Mouse (Mus musculus): ENCODE measurements around the gene Kif23. TPM values are rescaled to one million over a fixed set of nuclear protein-coding genes. Genes with fewer than 3 reads are reported as not detected.

Kif23 gene
- total and polyA plus RNA-seq, 2 experiments, result 0.43 to 0.83 TPM

DNA sequence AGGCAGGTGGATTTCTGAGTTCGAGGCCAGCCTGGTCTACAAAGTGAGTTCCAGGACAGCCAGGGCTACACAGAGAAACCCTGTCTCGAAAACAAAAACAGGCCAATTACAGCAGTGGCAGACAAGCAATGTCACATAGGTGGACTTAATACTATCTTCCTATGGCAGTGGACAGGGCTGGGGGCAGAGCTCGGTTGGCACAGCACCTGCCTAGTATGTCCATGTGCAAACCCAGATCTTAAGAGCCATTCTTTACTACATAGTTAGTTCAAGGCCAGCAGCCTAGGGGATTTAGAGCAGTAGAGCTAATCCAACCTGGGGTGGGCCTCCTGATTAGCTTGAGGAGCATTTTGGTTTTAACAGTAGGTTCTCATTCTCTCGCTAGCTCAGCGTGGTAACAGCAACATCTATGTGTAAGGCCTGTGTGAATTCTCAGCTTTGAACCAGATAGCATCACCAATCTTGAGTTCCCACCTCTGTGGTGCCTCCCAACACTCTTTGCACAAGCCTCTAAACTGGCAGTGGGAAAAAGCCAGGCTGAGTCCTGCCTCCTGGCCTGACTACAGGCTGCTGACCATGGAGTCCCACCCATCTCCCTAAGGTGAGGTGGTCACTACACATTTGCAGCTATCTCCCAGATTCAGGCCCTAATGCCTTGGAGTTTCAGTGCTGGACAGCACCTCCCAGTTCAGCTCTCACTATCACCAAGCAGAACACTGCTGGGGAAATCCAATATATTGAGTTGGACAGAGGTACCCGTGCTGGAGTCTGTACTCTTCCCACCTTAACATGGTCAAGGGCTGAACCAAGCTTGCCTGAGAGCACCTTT, 35.1 kb downstream of the Kif23 start:
- no peak for DNase-seq (ENCODE audit: extremely low read depth, low read depth, low spot score)
- H3K9ac ChIP-seq (ENCODE audit: low read depth, low read length), result no peak overlapping the region
- H3K36me3 ChIP-seq (ENCODE audit: control insufficient read depth, insufficient read depth, low read length), result peaks cover 13% of the 10 kb centered on the region
- H3K27me3 ChIP-seq (ENCODE audit: control insufficient read depth, insufficient read depth, low read length), result no peaks in the 10 kb centered on the region
- H3K4me1 ChIP-seq (ENCODE audit: control insufficient read depth, insufficient read depth, low read length), result 0 out of 2 replicates have a peak, but pooled peaks cover 4% of the 10 kb centered on the region
- H3K79me2 ChIP-seq (ENCODE audit: control insufficient read depth, insufficient read depth, low read length), result no peaks in the 10 kb centered on the region
- WGBS, result 75% methylated on average over 6 of the region's 6 CpGs
- no peak overlapping the region for H3K27ac ChIP-seq (replicated peaks; ENCODE audit: insufficient read depth, low read depth, low read length)
- H3K4me3 ChIP-seq (ENCODE audit: insufficient read depth, low read depth, low read length), result no peak overlapping the region
- no peak for TF ChIP-seq POLR2A (IDR thresholded peaks at IDR 0.05; ENCODE audit: extremely low read depth, insufficient read depth, low read length)
- no peak for TF ChIP-seq CTCF (IDR thresholded peaks at IDR 0.05; ENCODE audit: low read depth, low read length)

GRCm38 (mm10) chr9:61910526-61911256, 35.9 kb downstream of the Kif23 start:
- Histone ChIP-seq H3K27ac (replicated peaks; ENCODE audit: insufficient read depth, low read depth, low read length) (no peak overlapping the region), H3K4me3 (ENCODE audit: insufficient read depth, low read depth, low read length) (no peak overlapping the region), H3K4me1 (ENCODE audit: control insufficient read depth, insufficient read depth, low read length) (0 out of 2 replicates have a peak, but pooled peaks cover 4% of the 10 kb centered on the region), H3K79me2 (ENCODE audit: control insufficient read depth, insufficient read depth, low read length) (no peaks in the 10 kb centered on the region), H3K9ac (ENCODE audit: low read depth, low read length) (no peak overlapping the region), H3K36me3 (ENCODE audit: control insufficient read depth, insufficient read depth, low read length) (peaks cover 13% of the 10 kb centered on the region), H3K27me3 (ENCODE audit: control insufficient read depth, insufficient read depth, low read length) (no peaks in the 10 kb centered on the region)
- 70% methylated on average over 20 of the region's 20 CpGs for WGBS
- no peak for DNase-seq (ENCODE audit: extremely low read depth, low read depth, low spot score)
- TF ChIP-seq CTCF (IDR thresholded peaks at IDR 0.05; ENCODE audit: low read depth, low read length) (no peak), POLR2A (IDR thresholded peaks at IDR 0.05; ENCODE audit: extremely low read depth, insufficient read depth, low read length) (no peak)

DNA sequence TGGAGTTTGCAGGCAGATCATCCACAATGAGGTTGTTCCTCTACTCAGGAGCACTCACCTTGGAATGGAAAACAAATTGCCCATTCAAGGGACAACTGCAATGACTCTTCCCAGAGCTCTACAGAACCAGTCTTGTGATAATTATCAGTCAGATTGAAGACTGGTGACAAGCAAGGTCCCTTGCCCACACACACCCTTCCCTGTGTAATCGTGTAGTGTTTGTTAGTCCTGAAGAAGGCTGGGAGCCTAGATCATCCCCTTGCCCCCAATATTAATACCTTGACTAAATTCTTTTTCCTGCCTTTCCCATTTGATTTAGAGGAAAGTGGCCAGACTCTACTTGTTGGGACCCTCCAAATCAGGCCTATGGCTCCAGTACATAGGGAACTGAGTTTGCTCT, 36.9 kb downstream of the Kif23 start:
- H3K79me2 ChIP-seq (ENCODE audit: control insufficient read depth, insufficient read depth, low read length), result no peaks in the 10 kb centered on the region
- 68% methylated on average over 1 of the region's 1 CpGs for WGBS
- H3K4me1 ChIP-seq (ENCODE audit: control insufficient read depth, insufficient read depth, low read length), result 0 out of 2 replicates have a peak, but pooled peaks cover 4% of the 10 kb centered on the region
- no peak overlapping the region for H3K9ac ChIP-seq (ENCODE audit: low read depth, low read length)
- no peak overlapping the region for H3K27ac ChIP-seq (replicated peaks; ENCODE audit: insufficient read depth, low read depth, low read length)
- H3K27me3 ChIP-seq (ENCODE audit: control insufficient read depth, insufficient read depth, low read length), result no peaks in the 10 kb centered on the region
- no peak overlapping the region for H3K4me3 ChIP-seq (ENCODE audit: insufficient read depth, low read depth, low read length)
- DNase-seq (ENCODE audit: extremely low read depth, low read depth, low spot score), result no peak
- TF ChIP-seq CTCF (IDR thresholded peaks at IDR 0.05; ENCODE audit: low read depth, low read length) (no peak), POLR2A (IDR thresholded peaks at IDR 0.05; ENCODE audit: extremely low read depth, insufficient read depth, low read length) (no peak)
- H3K36me3 ChIP-seq (ENCODE audit: control insufficient read depth, insufficient read depth, low read length), result peaks cover 13% of the 10 kb centered on the region

DNA sequence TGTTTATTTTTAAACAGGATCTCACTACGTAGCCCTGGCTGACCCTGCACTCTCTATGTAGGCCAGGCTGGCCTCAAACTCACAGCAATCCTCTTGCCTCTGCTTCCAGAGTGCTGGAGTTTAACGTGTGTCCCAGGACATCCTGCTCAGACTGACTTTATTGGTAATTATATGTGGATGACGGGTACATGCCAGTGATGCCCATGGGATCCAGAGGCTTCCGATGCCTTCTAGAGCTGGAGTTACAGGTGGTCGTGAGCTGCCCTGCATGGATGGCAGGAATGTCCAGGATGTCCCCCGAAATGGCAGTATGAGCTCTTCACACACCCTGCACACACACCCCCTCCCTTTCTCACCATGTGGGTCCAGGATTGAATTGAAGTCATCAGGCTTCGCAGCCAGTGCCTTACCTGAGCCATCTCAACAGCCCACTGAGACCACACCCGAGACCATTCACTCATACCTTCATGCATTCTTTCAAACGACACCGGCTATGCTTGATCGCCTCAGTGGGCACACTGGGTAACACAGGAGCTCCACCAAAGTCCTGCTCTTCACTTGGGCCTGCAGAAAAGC, 37.7 kb downstream of the Kif23 start:
- Histone ChIP-seq H3K27ac (replicated peaks; ENCODE audit: insufficient read depth, low read depth, low read length) (no peak overlapping the region), H3K4me3 (ENCODE audit: insufficient read depth, low read depth, low read length) (no peak overlapping the region), H3K79me2 (ENCODE audit: control insufficient read depth, insufficient read depth, low read length) (no peaks in the 10 kb centered on the region), H3K27me3 (ENCODE audit: control insufficient read depth, insufficient read depth, low read length) (no peaks in the 10 kb centered on the region), H3K4me1 (ENCODE audit: control insufficient read depth, insufficient read depth, low read length) (0 out of 2 replicates have a peak, but pooled peaks cover 4% of the 10 kb centered on the region), H3K9ac (ENCODE audit: low read depth, low read length) (no peak overlapping the region), H3K36me3 (ENCODE audit: control insufficient read depth, insufficient read depth, low read length) (peaks cover 13% of the 10 kb centered on the region)
- 93% methylated on average over 11 of the region's 11 CpGs for WGBS
- no peak for TF ChIP-seq CTCF (IDR thresholded peaks at IDR 0.05; ENCODE audit: low read depth, low read length)
- TF ChIP-seq POLR2A (IDR thresholded peaks at IDR 0.05; ENCODE audit: extremely low read depth, insufficient read depth, low read length), result no peak
- DNase-seq (ENCODE audit: extremely low read depth, low read depth, low spot score), result no peak

GRCm38 (mm10) chr9:61908341-61908740, 38.2 kb downstream of the Kif23 start:
- no peak for DNase-seq (ENCODE audit: extremely low read depth, low read depth, low spot score)
- Histone ChIP-seq H3K27me3 (ENCODE audit: control insufficient read depth, insufficient read depth, low read length) (no peaks in the 10 kb centered on the region), H3K27ac (replicated peaks; ENCODE audit: insufficient read depth, low read depth, low read length) (no peak overlapping the region), H3K4me1 (ENCODE audit: control insufficient read depth, insufficient read depth, low read length) (0 out of 2 replicates have a peak, but pooled peaks cover 4% of the 10 kb centered on the region), H3K36me3 (ENCODE audit: control insufficient read depth, insufficient read depth, low read length) (peaks cover 13% of the 10 kb centered on the region), H3K79me2 (ENCODE audit: control insufficient read depth, insufficient read depth, low read length) (no peaks in the 10 kb centered on the region), H3K9ac (ENCODE audit: low read depth, low read length) (no peak overlapping the region), H3K4me3 (ENCODE audit: insufficient read depth, low read depth, low read length) (no peak overlapping the region)
- TF ChIP-seq CTCF (IDR thresholded peaks at IDR 0.05; ENCODE audit: low read depth, low read length) (no peak), POLR2A (IDR thresholded peaks at IDR 0.05; ENCODE audit: extremely low read depth, insufficient read depth, low read length) (no peak)
- 87% methylated on average over 3 of the region's 3 CpGs for WGBS
